Mouse (Mus musculus): Measurements from ENCODE around the gene Cd52. TPM values are rescaled to one million over a fixed set of nuclear protein-coding genes. Genes with fewer than 3 reads are reported as not detected.
A peak's percentile ranks its signal among the peaks of the same experiment; 100 is the strongest.

The Cd52 gene
- polyA plus RNA-seq, 1 experiment from 2014 or later: 24.3 TPM

- Histone ChIP-seq H3K4me3 (ENCODE audit: low read depth, low read length) (peak within 1 kb of the TSS; percentile 85), H3K4me2 (ENCODE audit: low read length) (peak within 1 kb of the TSS; percentile 78), H3K9ac (ENCODE audit: low read length) (peak within 1 kb of the TSS; percentile 74), H3K4me1 (replicated peaks; ENCODE audit: control insufficient read depth, insufficient read depth, low read length) (peaks cover 18% of the 10 kb centered on the region), H3K27ac (ENCODE audit: low read depth) (peak within 1 kb of the TSS; percentile 73), H3K9me3 (ENCODE audit: control insufficient read depth, low read length) (no peaks in the 10 kb centered on the region), H3K36me3 (ENCODE audit: control insufficient read depth, insufficient read depth, low read length) (peaks cover 13% of the 10 kb centered on the region; the same call in 1 of the 2 replicates), H3K27me3 (replicated peaks; ENCODE audit: control insufficient read depth, insufficient read depth, low read length) (no peaks in the 10 kb centered on the region)
- 1% methylated on average over 49 of the region's 50 CpGs for WGBS
- peak; percentile 89 for DNase-seq (ENCODE audit: low spot score)
- peak; percentile 91 for ATAC-seq (replicated peaks; ENCODE audit: low FRiP score, low TSS enrichment, low read depth)
Measured at GRCm38 (mm10) chr4:134128221-134128982, 33.5 kb upstream of the Cd52 start, which contains the start of gene Sh3bgrl3. Gene Sh3bgrl3 (minus strand): TSS chr4:134128789.

- Histone ChIP-seq H3K4me3 (ENCODE audit: low read depth, low read length) (peak overlapping the region; percentile 85), H3K27ac (ENCODE audit: low read depth) (no peak overlapping the region; the same call in 1 of the 2 replicates), H3K4me1 (replicated peaks; ENCODE audit: control insufficient read depth, insufficient read depth, low read length) (peaks cover 18% of the 10 kb centered on the region), H3K9me3 (ENCODE audit: control insufficient read depth, low read length) (no peaks in the 10 kb centered on the region), H3K27me3 (replicated peaks; ENCODE audit: control insufficient read depth, insufficient read depth, low read length) (no peaks in the 10 kb centered on the region), H3K9ac (ENCODE audit: low read length) (peak overlapping the region; percentile 74), H3K36me3 (ENCODE audit: control insufficient read depth, insufficient read depth, low read length) (peaks cover 13% of the 10 kb centered on the region; the same call in 1 of the 2 replicates), H3K4me2 (ENCODE audit: low read length) (peak overlapping the region; percentile 78)
- WGBS: 52% methylated on average over 8 of the region's 8 CpGs
- no peak for DNase-seq (ENCODE audit: low spot score)
- ATAC-seq (replicated peaks; ENCODE audit: low FRiP score, low TSS enrichment, low read depth): no peak
Measured at GRCm38 (mm10) chr4:134127793-134128192, 32.9 kb upstream of the Cd52 start.

GRCm38 (mm10) chr4:134127121-134127455 lies 32.2 kb upstream of the Cd52 start:
- DNase-seq (ENCODE audit: low spot score) (no peak), ATAC-seq (replicated peaks; ENCODE audit: low FRiP score, low TSS enrichment, low read depth) (no peak)
- Histone ChIP-seq H3K4me3 (ENCODE audit: low read depth, low read length) (no peak overlapping the region), H3K27me3 (replicated peaks; ENCODE audit: control insufficient read depth, insufficient read depth, low read length) (no peaks in the 10 kb centered on the region), H3K9me3 (ENCODE audit: control insufficient read depth, low read length) (no peaks in the 10 kb centered on the region), H3K9ac (ENCODE audit: low read length) (no peak overlapping the region), H3K4me2 (ENCODE audit: low read length) (no peak overlapping the region), H3K36me3 (ENCODE audit: control insufficient read depth, insufficient read depth, low read length) (peaks cover 13% of the 10 kb centered on the region; the same call in 1 of the 2 replicates), H3K27ac (ENCODE audit: low read depth) (no peak overlapping the region), H3K4me1 (replicated peaks; ENCODE audit: control insufficient read depth, insufficient read depth, low read length) (peaks cover 18% of the 10 kb centered on the region)
- 89% methylated on average over 7 of the region's 7 CpGs for WGBS

- ATAC-seq (replicated peaks; ENCODE audit: low FRiP score, low TSS enrichment, low read depth) (no peak), DNase-seq (ENCODE audit: low spot score) (no peak)
- H3K4me2 ChIP-seq (ENCODE audit: low read length): no peak overlapping the region
- no peak overlapping the region for H3K27ac ChIP-seq (ENCODE audit: low read depth)
- H3K4me1 ChIP-seq (replicated peaks; ENCODE audit: control insufficient read depth, insufficient read depth, low read length): peaks cover 18% of the 10 kb centered on the region
- no peak overlapping the region for H3K9ac ChIP-seq (ENCODE audit: low read length)
- H3K4me3 ChIP-seq (ENCODE audit: low read depth, low read length): no peak overlapping the region
- H3K27me3 ChIP-seq (replicated peaks; ENCODE audit: control insufficient read depth, insufficient read depth, low read length): no peaks in the 10 kb centered on the region
- 86% methylated on average over 21 of the region's 21 CpGs for WGBS
- peaks cover 13% of the 10 kb centered on the region; the same call in 1 of the 2 replicates for H3K36me3 ChIP-seq (ENCODE audit: control insufficient read depth, insufficient read depth, low read length)
- H3K9me3 ChIP-seq (ENCODE audit: control insufficient read depth, low read length): no peaks in the 10 kb centered on the region
Measured at GRCm38 (mm10) chr4:134126300-134127120, 31.6 kb upstream of the Cd52 start.

GRCm38 (mm10) chr4:134125383-134126060 lies 30.6 kb upstream of the Cd52 start:
- no peak overlapping the region for H3K9ac ChIP-seq (ENCODE audit: low read length)
- no peak for ATAC-seq (replicated peaks; ENCODE audit: low FRiP score, low TSS enrichment, low read depth)
- H3K4me3 ChIP-seq (ENCODE audit: low read depth, low read length): no peak overlapping the region
- H3K27ac ChIP-seq (ENCODE audit: low read depth): no peak overlapping the region
- WGBS: 93% methylated on average over 15 of the region's 15 CpGs
- 0 out of 2 replicates have a peak, but pooled peaks cover 4% of the 10 kb centered on the region for H3K36me3 ChIP-seq (ENCODE audit: control insufficient read depth, insufficient read depth, low read length)
- no peaks in the 10 kb centered on the region for H3K27me3 ChIP-seq (replicated peaks; ENCODE audit: control insufficient read depth, insufficient read depth, low read length)
- peaks cover 18% of the 10 kb centered on the region for H3K4me1 ChIP-seq (replicated peaks; ENCODE audit: control insufficient read depth, insufficient read depth, low read length)
- H3K9me3 ChIP-seq (ENCODE audit: control insufficient read depth, low read length): no peaks in the 10 kb centered on the region
- no peak overlapping the region for H3K4me2 ChIP-seq (ENCODE audit: low read length)
- no peak for DNase-seq (ENCODE audit: low spot score)

GRCm38 (mm10) chr4:134123680-134124551 lies 29.0 kb upstream of the Cd52 start:
- Histone ChIP-seq H3K36me3 (ENCODE audit: control insufficient read depth, insufficient read depth, low read length) (no peaks in the 10 kb centered on the region), H3K9me3 (ENCODE audit: control insufficient read depth, low read length) (no peaks in the 10 kb centered on the region), H3K9ac (ENCODE audit: low read length) (no peak overlapping the region), H3K27me3 (replicated peaks; ENCODE audit: control insufficient read depth, insufficient read depth, low read length) (no peaks in the 10 kb centered on the region), H3K27ac (ENCODE audit: low read depth) (no peak overlapping the region), H3K4me3 (ENCODE audit: low read depth, low read length) (no peak overlapping the region), H3K4me1 (replicated peaks; ENCODE audit: control insufficient read depth, insufficient read depth, low read length) (peaks cover 13% of the 10 kb centered on the region; the same call in 1 of the 2 replicates), H3K4me2 (ENCODE audit: low read length) (no peak overlapping the region)
- 23% methylated on average over 17 of the region's 17 CpGs for WGBS
- no peak for ATAC-seq (replicated peaks; ENCODE audit: low FRiP score, low TSS enrichment, low read depth)
- DNase-seq (ENCODE audit: low spot score): peak; percentile 78

GRCm38 (mm10) chr4:134123147-134123546 lies 28.3 kb upstream of the Cd52 start:
- no peak overlapping the region for H3K27ac ChIP-seq (ENCODE audit: low read depth)
- DNase-seq (ENCODE audit: low spot score) (no peak), ATAC-seq (replicated peaks; ENCODE audit: low FRiP score, low TSS enrichment, low read depth) (no peak)
- 95% methylated on average over 6 of the region's 6 CpGs for whole genome bisulfite sequencing
- peaks cover 13% of the 10 kb centered on the region; the same call in 1 of the 2 replicates for H3K4me1 ChIP-seq (replicated peaks; ENCODE audit: control insufficient read depth, insufficient read depth, low read length)
- no peak overlapping the region for H3K4me3 ChIP-seq (ENCODE audit: low read depth, low read length)
- no peak overlapping the region for H3K4me2 ChIP-seq (ENCODE audit: low read length)
- no peak overlapping the region for H3K9ac ChIP-seq (ENCODE audit: low read length)
- no peaks in the 10 kb centered on the region for H3K27me3 ChIP-seq (replicated peaks; ENCODE audit: control insufficient read depth, insufficient read depth, low read length)
- H3K9me3 ChIP-seq (ENCODE audit: control insufficient read depth, low read length): no peaks in the 10 kb centered on the region
- H3K36me3 ChIP-seq (ENCODE audit: control insufficient read depth, insufficient read depth, low read length): no peaks in the 10 kb centered on the region
